Mouse (Mus musculus): ENCODE measurements around the gene Anxa9.
A peak's percentile ranks its signal among the peaks of the same experiment; 100 is the strongest.
"Not testable (repeated sequence)": the region's sequence is repeated elsewhere in the genome, so short reads cannot be mapped to it uniquely, and the experiment has no call there.

Anxa9 gene

GRCm38 (mm10) chr3:95307100-95307499 lies at the start of gene Anxa9:
Gene Anxa9 (minus strand): TSS chr3:95307176.
- DNase-seq (ENCODE audit: low read depth, low spot score): no peak

GRCm38 (mm10) chr3:95355911-95356544 lies 49.1 kb upstream of the Anxa9 start:
- not testable (repeated sequence) for DNase-seq (ENCODE audit: low read depth, low spot score)

GRCm38 (mm10) chr3:95349491-95349890 lies 42.5 kb upstream of the Anxa9 start:
- peak; percentile 75 for DNase-seq (ENCODE audit: low read depth, low spot score)

- DNase-seq (ENCODE audit: low read depth, low spot score): not testable (repeated sequence)
Observed at GRCm38 (mm10) chr3:95348343-95348742, 41.4 kb upstream of the Anxa9 start.

GRCm38 (mm10) chr3:95346454-95346853 lies 39.5 kb upstream of the Anxa9 start:
- DNase-seq (ENCODE audit: low read depth, low spot score): no peak

GRCm38 (mm10) chr3:95343356-95344000 lies 36.5 kb upstream of the Anxa9 start:
- DNase-seq (ENCODE audit: low read depth, low spot score): peak; percentile 65

GRCm38 (mm10) chr3:95338251-95338650 lies 31.3 kb upstream of the Anxa9 start:
- peak; percentile 46 for DNase-seq (ENCODE audit: low read depth, low spot score)

- no peak for DNase-seq (ENCODE audit: low read depth, low spot score)
Observed at GRCm38 (mm10) chr3:95337345-95337744, 30.4 kb upstream of the Anxa9 start.

GRCm38 (mm10) chr3:95331528-95331927 lies 24.6 kb upstream of the Anxa9 start:
- DNase-seq (ENCODE audit: low read depth, low spot score): no peak

GRCm38 (mm10) chr3:95328803-95329404 lies 21.9 kb upstream of the Anxa9 start:
- no peak for DNase-seq (ENCODE audit: low read depth, low spot score)

- DNase-seq (ENCODE audit: low read depth, low spot score): no peak
Observed at GRCm38 (mm10) chr3:95324454-95325144, 17.6 kb upstream of the Anxa9 start.

- DNase-seq (ENCODE audit: low read depth, low spot score): no peak
Observed at GRCm38 (mm10) chr3:95323429-95323828, 16.5 kb upstream of the Anxa9 start.

GRCm38 (mm10) chr3:95319701-95320625 lies 13.0 kb upstream of the Anxa9 start:
- no peak for DNase-seq (ENCODE audit: low read depth, low spot score)

- DNase-seq (ENCODE audit: low read depth, low spot score): no peak
Observed at GRCm38 (mm10) chr3:95319110-95319509, 12.1 kb upstream of the Anxa9 start.

GRCm38 (mm10) chr3:95318548-95318947 lies 11.6 kb upstream of the Anxa9 start:
- peak; percentile 48 for DNase-seq (ENCODE audit: low read depth, low spot score)

GRCm38 (mm10) chr3:95317414-95318080 lies 10.6 kb upstream of the Anxa9 start:
- peak; percentile 93 for DNase-seq (ENCODE audit: low read depth, low spot score)

- no peak for DNase-seq (ENCODE audit: low read depth, low spot score)
Observed at GRCm38 (mm10) chr3:95315844-95316550, 9.0 kb upstream of the Anxa9 start.

GRCm38 (mm10) chr3:95315094-95315843 lies 8.3 kb upstream of the Anxa9 start:
- peak; percentile 90 for DNase-seq (ENCODE audit: low read depth, low spot score)

GRCm38 (mm10) chr3:95314486-95315093 lies 7.6 kb upstream of the Anxa9 start, which contains the start of gene Cers2:
Gene Cers2 (plus strand): TSS chr3:95314791.
- DNase-seq (ENCODE audit: low read depth, low spot score): peak; percentile 61

All from ZHBTc4 (cell line).